Mouse (Mus musculus) left cerebral cortex, adult 2 months (tissue): Measurements from ENCODE around the gene Pou2f3. TPM values are rescaled to one million over a fixed set of nuclear protein-coding genes. Genes with fewer than 3 reads are reported as not detected.

Experiments
- DNase-seq, 2 experiments: peaks; one replicate each; pipeline ENCODE4 v3.0.0; 2021 to 2022; ENCODE audit warnings: low spot score in 2 of 2, mixed read lengths in 1 of 2; ENCODE audit errors: extremely low spot score in 1 of 2
- H3K27ac ChIP-seq: fragments of 200-600 bp; 2 replicates; pipeline ENCODE4 v1.8.1; 2022
- H3K4me3 ChIP-seq: fragments of 200-600 bp; 2 replicates; pipeline ENCODE4 v1.8.1; 2022
- CTCF ChIP-seq: fragments of 200-600 bp; IDR thresholded peaks from 2 replicates; pipeline ENCODE4 v1.8.1; 2022; ENCODE audit warnings: antibody characterized with exemption, mild to moderate bottlenecking, moderate library complexity
- intact Hi-C: fragments of 180-260 bp; cut with DNase I; formaldehyde crosslinking; loops from one replicate; pipeline ENCODE4 v1.15.1; 2025
- total RNA-seq, 2 experiments: library from RNA; stranded (reverse); gene quantifications; 2 replicates each; pipeline ENCODE4 v1.2.3; 2021

The Pou2f3 gene
- total RNA-seq, 2 experiments from 2014 or later: 0.16 to 0.65 TPM

DNA sequence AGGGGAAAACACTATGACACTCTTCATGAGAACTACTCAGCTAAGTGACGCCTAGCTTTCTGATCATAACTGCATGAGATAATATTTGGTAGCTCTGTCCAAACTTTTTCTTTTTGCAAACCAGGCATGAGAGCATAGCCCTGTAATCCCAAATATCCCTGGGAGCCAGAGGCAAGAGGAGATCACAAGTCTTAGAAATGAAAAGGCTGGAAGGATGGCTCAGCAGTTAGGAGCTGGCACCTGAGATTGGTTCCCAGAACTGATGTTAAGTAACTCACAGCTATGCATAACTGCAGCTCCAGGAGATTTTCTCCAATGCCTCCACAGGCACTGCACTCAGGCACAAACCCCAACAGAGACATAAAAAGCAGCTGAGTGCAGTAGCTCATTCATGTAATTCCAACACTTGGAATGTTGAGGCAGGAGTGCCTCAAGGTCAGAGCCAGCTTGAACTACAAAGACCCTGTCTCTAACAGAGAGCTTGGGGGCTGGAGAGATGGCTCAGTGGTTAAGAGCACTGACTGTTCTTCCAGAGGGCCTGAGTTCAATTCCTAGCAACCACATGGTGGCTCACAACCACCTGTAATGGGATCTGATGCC is 124.4 kb downstream of the Pou2f3 start:
- TF ChIP-seq CTCF: no peak
- intact Hi-C loops: no loop called here
- no peak for DNase-seq
- H3K27ac ChIP-seq: no peak overlapping the region
- H3K4me3 ChIP-seq: no peak overlapping the region

DNA sequence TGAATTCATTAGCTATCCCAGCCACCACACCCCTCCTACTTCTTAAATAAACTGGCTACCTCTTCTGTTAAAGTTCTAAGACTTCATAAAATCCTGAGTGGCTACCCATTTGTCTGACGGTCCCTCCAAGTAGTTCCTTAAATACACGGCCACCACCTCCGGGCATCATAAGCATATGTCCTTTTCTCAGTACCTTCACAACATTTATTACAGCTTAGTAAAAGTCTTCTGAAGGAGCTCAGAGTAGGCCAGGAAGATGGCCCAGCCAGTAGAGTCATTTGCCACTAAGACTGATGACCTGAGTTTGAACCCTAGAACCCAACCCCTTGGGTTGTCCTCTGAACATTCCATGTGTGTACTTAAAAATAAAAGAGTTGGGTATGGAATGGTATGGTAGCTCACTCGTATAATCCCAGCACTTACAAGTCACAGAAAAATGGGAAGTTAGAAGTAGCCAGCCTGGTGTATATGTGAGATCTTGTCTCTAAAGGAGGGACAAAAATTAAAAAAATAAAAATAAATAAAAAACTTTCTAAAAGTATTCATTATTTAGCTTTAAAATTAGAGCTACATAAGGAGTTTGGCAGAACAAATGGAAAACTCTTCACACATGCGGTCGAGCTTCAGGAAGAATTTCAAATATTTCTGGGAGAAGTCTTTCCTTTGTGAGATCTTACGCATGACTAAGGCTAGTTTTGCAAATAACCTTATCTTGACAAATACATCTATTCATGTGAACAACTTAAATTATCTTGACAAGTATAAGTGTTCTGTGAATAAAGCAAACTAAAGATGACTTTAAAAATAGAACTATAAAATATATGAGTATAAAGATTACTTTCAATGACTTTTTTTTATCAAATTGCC is 125.4 kb downstream of the Pou2f3 start:
- TF ChIP-seq CTCF: no peak
- no peak overlapping the region for H3K27ac ChIP-seq
- no peak for DNase-seq
- intact Hi-C loops: no loop called here
- H3K4me3 ChIP-seq: no peak overlapping the region

- intact Hi-C loops: no loop called here
- Histone ChIP-seq H3K4me3 (no peak overlapping the region), H3K27ac (no peak overlapping the region)
- DNase-seq: no peak
- no peak for TF ChIP-seq CTCF
Measured at GRCm38 (mm10) chr9:43083441-43084055, 126.6 kb downstream of the Pou2f3 start.

DNA sequence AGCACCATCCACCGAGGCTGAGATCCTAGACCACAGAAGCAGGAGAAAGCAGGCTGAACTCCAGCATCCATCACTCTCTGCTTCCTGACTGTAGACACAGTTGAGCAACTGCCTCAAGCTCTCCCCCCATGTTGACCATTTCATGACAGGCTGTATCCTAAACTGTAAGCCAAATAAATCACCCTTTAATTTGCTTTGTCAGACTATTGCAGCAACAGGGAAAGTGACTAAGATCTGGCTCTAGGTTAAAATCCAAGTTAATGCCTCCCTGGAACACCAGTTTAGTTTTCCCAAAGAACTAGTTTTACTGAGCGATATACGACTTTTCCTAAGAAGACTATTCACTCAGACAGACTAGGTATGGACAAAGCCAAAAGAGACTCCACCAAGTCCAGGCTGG is 131.5 kb downstream of the Pou2f3 start:
- H3K4me3 ChIP-seq: no peak overlapping the region
- intact Hi-C loops: no loop called here
- no peak overlapping the region for H3K27ac ChIP-seq
- no peak for TF ChIP-seq CTCF
- DNase-seq: no peak

- Histone ChIP-seq H3K4me3 (no peak overlapping the region), H3K27ac (no peak overlapping the region)
- TF ChIP-seq CTCF: no peak
- no peak for DNase-seq
- intact Hi-C loops: no loop called here
Measured at GRCm38 (mm10) chr9:43076163-43076562, 134.0 kb downstream of the Pou2f3 start.

GRCm38 (mm10) chr9:43074611-43075010 is 135.6 kb downstream of the Pou2f3 start:
- intact Hi-C loops: no loop called here

More at GRCm38 (mm10) chr9:43074611-43075010, 135.6 kb downstream of the Pou2f3 start:
- TF ChIP-seq CTCF: no peak
- DNase-seq: no peak
- H3K27ac ChIP-seq: no peak overlapping the region
- no peak overlapping the region for H3K4me3 ChIP-seq

Other genes starting within 250 kb of the Pou2f3 start
- gene Arhgef12, start 103.1 kb downstream of the Pou2f3 start, total RNA-seq: 100 to 1,000 TPM; 162 to 164 TPM
- gene Tmem136, start 93.8 kb downstream of the Pou2f3 start, total RNA-seq: 10 to 100 TPM; 15.6 to 16.8 TPM
- 10 to 100 TPM; 13.3 to 18.0 TPM for gene Oaf, start 29.5 kb upstream of the Pou2f3 start, total RNA-seq
- not detected for gene Trim29, start 100.5 kb upstream of the Pou2f3 start, total RNA-seq